Mouse (Mus musculus): ENCODE measurements around the gene Scd2. TPM values are rescaled to one million over a fixed set of nuclear protein-coding genes. Genes with fewer than 3 reads are reported as not detected.
"Not testable (repeated sequence)": the region's sequence is repeated elsewhere in the genome, so short reads cannot be mapped to it uniquely, and the experiment has no call there.

Scd2 gene
- polyA plus RNA-seq, 1 experiment from 2014 or later = 290 TPM

GRCm38 (mm10) chr19:44254106-44254505 is 39.4 kb upstream of the Scd2 start:
- not testable (repeated sequence) for H3K4me2 ChIP-seq (ENCODE audit: low read length)
- WGBS = 96% methylated on average over 4 of the region's 4 CpGs

GRCm38 (mm10) chr19:44257377-44257966 is 36.0 kb upstream of the Scd2 start:
- H3K36me3 ChIP-seq (ENCODE audit: control insufficient read depth, insufficient read depth) = no peaks in the 10 kb centered on the region
- H3K4me2 ChIP-seq (ENCODE audit: low read length) = no peak overlapping the region
- H3K27me3 ChIP-seq (replicated peaks; ENCODE audit: control insufficient read depth, insufficient read depth, low read length) = no peaks in the 10 kb centered on the region
- no peaks in the 10 kb centered on the region for H3K9me3 ChIP-seq (ENCODE audit: control insufficient read depth, low read length)
- WGBS = 91% methylated on average over 13 of the region's 13 CpGs
- no peak overlapping the region for H3K4me3 ChIP-seq (replicated peaks; ENCODE audit: low read length)
- ATAC-seq = no peak
- H3K9ac ChIP-seq (replicated peaks; ENCODE audit: low read depth, low read length) = no peak overlapping the region
- no peaks in the 10 kb centered on the region for H3K4me1 ChIP-seq (replicated peaks; ENCODE audit: control insufficient read depth, insufficient read depth, low read length)
- no peak overlapping the region for H3K27ac ChIP-seq (ENCODE audit: low read length)

More at GRCm38 (mm10) chr19:44254106-44254505, 39.4 kb upstream of the Scd2 start:
- H3K9ac ChIP-seq (replicated peaks; ENCODE audit: low read depth, low read length); H3K4me1 ChIP-seq (replicated peaks; ENCODE audit: control insufficient read depth, insufficient read depth, low read length); H3K9me3 ChIP-seq (ENCODE audit: control insufficient read depth, low read length); H3K4me3 ChIP-seq (replicated peaks; ENCODE audit: low read length); H3K36me3 ChIP-seq (ENCODE audit: control insufficient read depth, insufficient read depth); ATAC-seq; H3K27ac ChIP-seq (ENCODE audit: low read length); H3K27me3 ChIP-seq (replicated peaks; ENCODE audit: control insufficient read depth, insufficient read depth, low read length): not testable (repeated sequence)

- H3K9me3 ChIP-seq (ENCODE audit: control insufficient read depth, low read length) = no peaks in the 10 kb centered on the region
- no peak overlapping the region for H3K9ac ChIP-seq (replicated peaks; ENCODE audit: low read depth, low read length)
- H3K4me1 ChIP-seq (replicated peaks; ENCODE audit: control insufficient read depth, insufficient read depth, low read length) = no peaks in the 10 kb centered on the region
- no peak overlapping the region for H3K4me2 ChIP-seq (ENCODE audit: low read length)
- no peaks in the 10 kb centered on the region for H3K27me3 ChIP-seq (replicated peaks; ENCODE audit: control insufficient read depth, insufficient read depth, low read length)
- no peak overlapping the region for H3K4me3 ChIP-seq (replicated peaks; ENCODE audit: low read length)
- no peak overlapping the region for H3K27ac ChIP-seq (ENCODE audit: low read length)
- H3K36me3 ChIP-seq (ENCODE audit: control insufficient read depth, insufficient read depth) = no peaks in the 10 kb centered on the region
- 65% methylated on average over 4 of the region's 4 CpGs for WGBS
- ATAC-seq = no peak
Observed at GRCm38 (mm10) chr19:44259484-44259883, 34.0 kb upstream of the Scd2 start.

- 82% methylated on average over 5 of the region's 5 CpGs for WGBS
Observed at GRCm38 (mm10) chr19:44260487-44260886, 33.0 kb upstream of the Scd2 start.

GRCm38 (mm10) chr19:44261774-44262173 is 31.7 kb upstream of the Scd2 start:
- H3K27me3 ChIP-seq (replicated peaks; ENCODE audit: control insufficient read depth, insufficient read depth, low read length) = no peaks in the 10 kb centered on the region
- H3K4me1 ChIP-seq (replicated peaks; ENCODE audit: control insufficient read depth, insufficient read depth, low read length) = peaks cover 3% of the 10 kb centered on the region; the same call in 1 of the 2 replicates
- no peak overlapping the region for H3K27ac ChIP-seq (ENCODE audit: low read length)
- H3K4me3 ChIP-seq (replicated peaks; ENCODE audit: low read length) = no peak overlapping the region
- no peak for ATAC-seq
- no peak overlapping the region for H3K4me2 ChIP-seq (ENCODE audit: low read length)
- no peaks in the 10 kb centered on the region for H3K36me3 ChIP-seq (ENCODE audit: control insufficient read depth, insufficient read depth)
- 66% methylated on average over 7 of the region's 7 CpGs for WGBS
- H3K9ac ChIP-seq (replicated peaks; ENCODE audit: low read depth, low read length) = no peak overlapping the region
- H3K9me3 ChIP-seq (ENCODE audit: control insufficient read depth, low read length) = no peaks in the 10 kb centered on the region

More at GRCm38 (mm10) chr19:44260487-44260886, 33.0 kb upstream of the Scd2 start:
- H3K9me3 ChIP-seq (ENCODE audit: control insufficient read depth, low read length) = no peaks in the 10 kb centered on the region
- H3K4me3 ChIP-seq (replicated peaks; ENCODE audit: low read length) = no peak overlapping the region
- no peaks in the 10 kb centered on the region for H3K27me3 ChIP-seq (replicated peaks; ENCODE audit: control insufficient read depth, insufficient read depth, low read length)
- H3K4me2 ChIP-seq (ENCODE audit: low read length) = no peak overlapping the region
- ATAC-seq = no peak
- H3K36me3 ChIP-seq (ENCODE audit: control insufficient read depth, insufficient read depth) = no peaks in the 10 kb centered on the region
- H3K4me1 ChIP-seq (replicated peaks; ENCODE audit: control insufficient read depth, insufficient read depth, low read length) = no peaks in the 10 kb centered on the region
- no peak overlapping the region for H3K9ac ChIP-seq (replicated peaks; ENCODE audit: low read depth, low read length)
- H3K27ac ChIP-seq (ENCODE audit: low read length) = no peak overlapping the region

GRCm38 (mm10) chr19:44263581-44263980 is 29.9 kb upstream of the Scd2 start:
- Histone ChIP-seq H3K27ac (ENCODE audit: low read length) (no peak overlapping the region), H3K27me3 (replicated peaks; ENCODE audit: control insufficient read depth, insufficient read depth, low read length) (no peaks in the 10 kb centered on the region), H3K36me3 (ENCODE audit: control insufficient read depth, insufficient read depth) (no peaks in the 10 kb centered on the region), H3K9me3 (ENCODE audit: control insufficient read depth, low read length) (no peaks in the 10 kb centered on the region), H3K4me2 (ENCODE audit: low read length) (no peak overlapping the region), H3K4me3 (replicated peaks; ENCODE audit: low read length) (no peak overlapping the region), H3K9ac (replicated peaks; ENCODE audit: low read depth, low read length) (no peak overlapping the region), H3K4me1 (replicated peaks; ENCODE audit: control insufficient read depth, insufficient read depth, low read length) (peaks cover 8% of the 10 kb centered on the region; the same call in 1 of the 2 replicates)
- 83% methylated on average over 3 of the region's 3 CpGs for WGBS
- no peak for ATAC-seq

- ATAC-seq = no peak
- WGBS = 80% methylated on average over 9 of the region's 9 CpGs
- no peaks in the 10 kb centered on the region for H3K27me3 ChIP-seq (replicated peaks; ENCODE audit: control insufficient read depth, insufficient read depth, low read length)
Observed at GRCm38 (mm10) chr19:44264226-44264625, 29.2 kb upstream of the Scd2 start.

GRCm38 (mm10) chr19:44265300-44265699 is 28.2 kb upstream of the Scd2 start:
- Histone ChIP-seq H3K9ac (replicated peaks; ENCODE audit: low read depth, low read length) (no peak overlapping the region), H3K4me1 (replicated peaks; ENCODE audit: control insufficient read depth, insufficient read depth, low read length) (peaks cover 8% of the 10 kb centered on the region; the same call in 1 of the 2 replicates), H3K27me3 (replicated peaks; ENCODE audit: control insufficient read depth, insufficient read depth, low read length) (no peaks in the 10 kb centered on the region), H3K27ac (ENCODE audit: low read length) (no peak overlapping the region), H3K36me3 (ENCODE audit: control insufficient read depth, insufficient read depth) (no peaks in the 10 kb centered on the region), H3K9me3 (ENCODE audit: control insufficient read depth, low read length) (no peaks in the 10 kb centered on the region), H3K4me2 (ENCODE audit: low read length) (no peak overlapping the region), H3K4me3 (replicated peaks; ENCODE audit: low read length) (no peak overlapping the region)
- 29% methylated on average over 7 of the region's 7 CpGs for WGBS
- no peak for ATAC-seq

More at GRCm38 (mm10) chr19:44264226-44264625, 29.2 kb upstream of the Scd2 start:
- Histone ChIP-seq H3K4me2 (ENCODE audit: low read length) (no peak overlapping the region), H3K27ac (ENCODE audit: low read length) (no peak overlapping the region), H3K9me3 (ENCODE audit: control insufficient read depth, low read length) (no peaks in the 10 kb centered on the region), H3K36me3 (ENCODE audit: control insufficient read depth, insufficient read depth) (no peaks in the 10 kb centered on the region), H3K4me1 (replicated peaks; ENCODE audit: control insufficient read depth, insufficient read depth, low read length) (peaks cover 8% of the 10 kb centered on the region; the same call in 1 of the 2 replicates), H3K4me3 (replicated peaks; ENCODE audit: low read length) (no peak overlapping the region), H3K9ac (replicated peaks; ENCODE audit: low read depth, low read length) (no peak overlapping the region)

GRCm38 (mm10) chr19:44265911-44266337 is 27.6 kb upstream of the Scd2 start:
- H3K9me3 ChIP-seq (ENCODE audit: control insufficient read depth, low read length) = no peaks in the 10 kb centered on the region
- no peak overlapping the region for H3K4me3 ChIP-seq (replicated peaks; ENCODE audit: low read length)
- H3K4me1 ChIP-seq (replicated peaks; ENCODE audit: control insufficient read depth, insufficient read depth, low read length) = peaks cover 8% of the 10 kb centered on the region; the same call in 1 of the 2 replicates
- 22% methylated on average over 5 of the region's 5 CpGs for WGBS
- H3K27me3 ChIP-seq (replicated peaks; ENCODE audit: control insufficient read depth, insufficient read depth, low read length) = no peaks in the 10 kb centered on the region
- H3K4me2 ChIP-seq (ENCODE audit: low read length) = no peak overlapping the region
- no peak for ATAC-seq
- no peaks in the 10 kb centered on the region for H3K36me3 ChIP-seq (ENCODE audit: control insufficient read depth, insufficient read depth)
- no peak overlapping the region for H3K27ac ChIP-seq (ENCODE audit: low read length)
- H3K9ac ChIP-seq (replicated peaks; ENCODE audit: low read depth, low read length) = no peak overlapping the region

All from forebrain, embryonic 16.5 days (tissue).